Mouse (Mus musculus) cortical plate, adult 2 months (tissue): ENCODE results near the gene Baz2a.

Experiments used
- CTCF ChIP-seq: fragments of 200-500 bp; IDR thresholded peaks from 2 replicates; pipeline ENCODE4 v1.5.1; 2011; ENCODE audit warnings: mild to moderate bottlenecking, control low read depth, low read length; ENCODE audit not compliant: insufficient read depth; ENCODE audit errors: extremely low read depth
- POLR2A ChIP-seq: fragments of 200-500 bp; IDR thresholded peaks from 2 replicates; pipeline ENCODE4 v1.6.1; 2011; ENCODE audit warnings: mild to moderate bottlenecking, low read length, control low read depth; ENCODE audit not compliant: insufficient read depth; ENCODE audit errors: extremely low read depth

GRCm38 (mm10) chr10:128050355-128050754, 41.0 kb upstream of the Baz2a start:
- TF ChIP-seq POLR2A (no peak), CTCF (no peak)
